Mouse (Mus musculus) fat pad, adult 2 months (tissue): ENCODE data around the gene Serpina3i.
A peak's percentile ranks its signal among the peaks of the same experiment; 100 is the strongest.

Experiments used
- DNase-seq: peaks from one replicate; pipeline ENCODE4 v3.0.0-alpha.2; 2011; ENCODE audit warnings: low read depth, low spot score; ENCODE audit errors: extremely low read depth

The Serpina3i gene

GRCm38 (mm10) chr12:104289872-104290271 lies 26.9 kb downstream of the Serpina3i start:
- DNase-seq: no peak

- DNase-seq: peak; percentile 88
Measured at GRCm38 (mm10) chr12:104293963-104294362, 31.0 kb downstream of the Serpina3i start.

- DNase-seq: no peak
Measured at GRCm38 (mm10) chr12:104298049-104298448, 35.1 kb downstream of the Serpina3i start.

- DNase-seq: no peak
Measured at GRCm38 (mm10) chr12:104305991-104306390, 43.1 kb downstream of the Serpina3i start.

GRCm38 (mm10) chr12:104314253-104314652 lies 51.3 kb downstream of the Serpina3i start, which contains the start of gene Serpina3j:
TSS of gene Serpina3j (plus strand) at chr12:104314553.
- DNase-seq: no peak
